Mouse (Mus musculus) thymus, adult 2 months (tissue): ENCODE measurements around the gene Slc4a1. TPM values are rescaled to one million over a fixed set of nuclear protein-coding genes. Genes with fewer than 3 reads are reported as not detected.
A peak's percentile ranks its signal among the peaks of the same experiment; 100 is the strongest.

Experiments
- DNase-seq: peaks from one replicate; pipeline ENCODE4 v3.0.0; 2021
- H3K27ac ChIP-seq: fragments of 200-500 bp; 2 replicates; pipeline ENCODE4 v1.5.1; 2012; ENCODE audit warnings: low read length, control low read depth; ENCODE audit not compliant: control insufficient read depth, insufficient read depth
- H3K27me3 ChIP-seq: fragments of 200-500 bp; 2 replicates; pipeline ENCODE4 v1.6.1; 2012; ENCODE audit warnings: mild to moderate bottlenecking, low read length, moderate library complexity, mixed read lengths; ENCODE audit not compliant: control insufficient read depth, insufficient read depth
- H3K36me3 ChIP-seq: fragments of 200-500 bp; 2 replicates; pipeline ENCODE4 v1.6.1; 2012; ENCODE audit warnings: mild to moderate bottlenecking, low read length, moderate library complexity; ENCODE audit not compliant: control insufficient read depth, insufficient read depth
- H3K4me1 ChIP-seq: fragments of 200-500 bp; replicated peaks from 2 replicates; pipeline ENCODE4 v1.6.1; 2012; ENCODE audit warnings: low read length; ENCODE audit not compliant: control insufficient read depth, insufficient read depth
- H3K4me3 ChIP-seq: fragments of 200-500 bp; 2 replicates; pipeline ENCODE4 v1.5.1; 2012; ENCODE audit warnings: mild to moderate bottlenecking, low read length, control low read depth, moderate library complexity; ENCODE audit not compliant: control insufficient read depth, insufficient read depth
- CTCF ChIP-seq: fragments of 200-500 bp; IDR thresholded peaks from 2 replicates; pipeline ENCODE4 v1.5.1; 2012; ENCODE audit warnings: mild to moderate bottlenecking, control low read depth, low read length, moderate library complexity, borderline replicate concordance; ENCODE audit not compliant: control insufficient read depth, poor library complexity, insufficient read depth; ENCODE audit errors: extremely low read depth
- POLR2A ChIP-seq: fragments of 200-500 bp; IDR thresholded peaks from 2 replicates; pipeline ENCODE4 v1.6.1; 2012; ENCODE audit warnings: mild to moderate bottlenecking, low read length, control low read depth, moderate library complexity; ENCODE audit not compliant: control insufficient read depth, poor library complexity, insufficient read depth; ENCODE audit errors: extremely low read depth
- WGBS: fragments of 180-500 bp; shearing (Covaris S2); methylation state at CpG from one replicate; pipeline ENCODE4 v1.1.7; 2018; 5-methylcytosine and 5-hydroxymethylcytosine counted together
- polyA plus RNA-seq: library from polyadenylated mRNA; depleted of rRNA; stranded (reverse); fragments of >200 nt; gene quantifications from 2 replicates; pipeline ENCODE4 v1.2.3, GENCODE M21; 2012

The Slc4a1 gene
- polyA plus RNA-seq, 1 experiment: 0.34 TPM

DNA sequence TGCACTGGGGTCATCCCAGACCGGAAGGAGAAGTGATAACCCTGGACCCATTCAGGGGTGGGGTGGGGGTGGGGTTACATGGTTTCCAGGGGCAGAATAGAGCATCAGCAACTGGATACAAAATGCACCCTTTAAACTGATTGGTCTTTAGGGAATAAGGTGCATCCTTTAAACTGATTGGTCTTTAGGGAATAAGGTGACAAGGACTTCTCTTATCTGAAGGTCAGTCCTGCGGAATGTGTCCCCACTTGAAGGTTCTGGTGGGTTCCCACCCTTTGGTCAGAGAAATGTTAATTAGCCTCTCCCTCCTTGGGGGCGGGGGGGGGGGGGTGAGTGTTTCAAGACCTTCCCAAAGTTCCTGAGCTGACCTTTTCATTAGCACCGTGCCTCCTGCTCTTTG, 34.2 kb downstream of the Slc4a1 start:
- Histone ChIP-seq H3K4me1 (no peaks in the 10 kb centered on the region), H3K27ac (no peak overlapping the region), H3K4me3 (no peak overlapping the region), H3K27me3 (no peaks in the 10 kb centered on the region), H3K36me3 (no peaks in the 10 kb centered on the region)
- DNase-seq: no peak
- WGBS: 63% methylated on average over 4 of the region's 4 CpGs
- no peak for TF ChIP-seq POLR2A
- TF ChIP-seq CTCF: no peak

DNA sequence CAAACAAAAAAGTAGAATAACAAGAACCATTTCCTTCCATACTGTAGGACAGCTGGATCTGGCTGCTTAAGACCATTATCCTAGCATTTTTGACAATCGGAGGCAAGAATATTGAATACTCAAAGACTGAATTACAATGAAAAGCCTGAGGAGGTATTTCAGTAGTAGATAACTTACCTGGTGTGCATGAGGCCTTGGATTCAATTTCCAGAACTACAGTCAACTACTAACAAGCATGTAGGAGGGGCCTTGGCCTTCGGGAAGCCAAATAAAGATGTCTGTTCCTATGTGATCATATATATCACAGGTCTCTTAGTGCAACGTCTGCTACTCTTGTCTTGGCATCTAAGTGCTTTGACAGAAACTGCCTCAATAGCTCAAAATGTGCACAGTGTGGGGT, 36.0 kb downstream of the Slc4a1 start:
- no peaks in the 10 kb centered on the region for H3K4me1 ChIP-seq
- 92% methylated on average over 3 of the region's 3 CpGs for WGBS
- TF ChIP-seq CTCF (no peak), POLR2A (no peak)
- H3K4me3 ChIP-seq: no peak overlapping the region
- no peaks in the 10 kb centered on the region for H3K27me3 ChIP-seq
- H3K36me3 ChIP-seq: no peaks in the 10 kb centered on the region
- no peak for DNase-seq
- no peak overlapping the region for H3K27ac ChIP-seq

DNA sequence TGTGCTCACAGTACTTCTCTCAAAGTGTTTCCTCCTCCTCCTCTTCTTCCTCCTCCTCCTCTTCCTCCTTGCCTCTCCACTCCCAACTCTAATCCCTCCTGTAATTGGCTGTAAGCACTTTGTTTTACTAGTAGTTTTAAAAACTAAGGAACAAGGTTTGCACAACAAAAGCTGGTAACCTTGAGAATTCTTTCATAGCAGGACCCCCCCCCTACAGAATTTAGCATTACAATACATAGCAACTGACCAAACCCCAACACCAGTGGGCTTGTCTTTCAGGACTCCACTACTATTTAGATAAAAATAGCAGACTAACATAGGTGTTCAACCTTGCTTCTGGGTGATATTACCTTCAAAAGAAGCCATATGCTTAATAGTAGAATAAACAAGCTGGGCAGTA, 36.5 kb downstream of the Slc4a1 start:
- Histone ChIP-seq H3K27me3 (no peaks in the 10 kb centered on the region), H3K36me3 (no peaks in the 10 kb centered on the region), H3K27ac (no peak overlapping the region), H3K4me1 (no peaks in the 10 kb centered on the region), H3K4me3 (no peak overlapping the region)
- no peak for DNase-seq
- TF ChIP-seq POLR2A (no peak), CTCF (no peak)

DNA sequence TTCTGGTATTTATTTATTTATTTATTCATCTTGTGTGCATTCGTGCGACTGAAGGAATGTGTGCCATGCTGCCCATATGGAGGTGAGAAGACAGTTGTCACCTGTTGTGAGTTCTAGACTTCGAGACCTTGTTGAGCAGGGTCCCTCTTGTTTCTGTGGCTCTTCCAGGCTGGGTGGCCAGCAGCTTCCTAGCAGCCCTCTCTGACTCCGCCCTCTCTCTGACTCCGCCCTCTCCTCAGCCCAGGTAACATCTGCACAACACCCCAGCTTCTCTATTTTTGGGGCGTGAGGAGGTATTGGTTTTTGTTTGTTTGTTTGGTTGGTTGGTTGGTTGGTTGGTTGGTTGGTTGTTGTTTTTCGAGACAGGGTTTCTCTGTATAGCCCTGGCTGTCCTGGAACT, 38.2 kb downstream of the Slc4a1 start:
- no peaks in the 10 kb centered on the region for H3K36me3 ChIP-seq
- no peak overlapping the region for H3K4me3 ChIP-seq
- no peaks in the 10 kb centered on the region for H3K27me3 ChIP-seq
- no peak overlapping the region for H3K27ac ChIP-seq
- WGBS: 87% methylated on average over 7 of the region's 7 CpGs
- TF ChIP-seq CTCF (no peak), POLR2A (no peak)
- H3K4me1 ChIP-seq: no peaks in the 10 kb centered on the region
- no peak for DNase-seq

DNA sequence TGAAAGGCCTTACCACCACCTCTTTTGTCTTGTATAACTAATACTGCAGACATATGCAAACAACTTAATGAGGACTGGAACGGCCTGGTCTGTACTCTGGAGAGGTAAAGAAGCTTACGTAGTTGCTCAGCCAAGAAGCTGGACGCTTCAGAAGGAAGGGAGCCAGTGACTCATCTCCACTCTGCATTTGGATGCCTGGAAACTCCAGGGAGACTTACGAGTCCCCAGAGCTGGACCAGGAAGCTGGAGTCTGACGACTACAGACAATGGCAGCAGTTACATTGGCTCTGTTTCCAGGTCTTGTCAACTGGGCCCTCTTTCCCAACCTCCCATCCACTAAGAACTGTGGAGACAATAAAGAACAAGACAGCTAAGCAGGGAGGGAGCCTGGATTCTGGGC, 38.8 kb downstream of the Slc4a1 start:
- 91% methylated on average over 5 of the region's 5 CpGs for WGBS
- Histone ChIP-seq H3K4me3 (no peak overlapping the region), H3K4me1 (no peaks in the 10 kb centered on the region), H3K36me3 (no peaks in the 10 kb centered on the region), H3K27ac (no peak overlapping the region), H3K27me3 (no peaks in the 10 kb centered on the region)
- TF ChIP-seq CTCF (no peak), POLR2A (no peak)
- no peak for DNase-seq

DNA sequence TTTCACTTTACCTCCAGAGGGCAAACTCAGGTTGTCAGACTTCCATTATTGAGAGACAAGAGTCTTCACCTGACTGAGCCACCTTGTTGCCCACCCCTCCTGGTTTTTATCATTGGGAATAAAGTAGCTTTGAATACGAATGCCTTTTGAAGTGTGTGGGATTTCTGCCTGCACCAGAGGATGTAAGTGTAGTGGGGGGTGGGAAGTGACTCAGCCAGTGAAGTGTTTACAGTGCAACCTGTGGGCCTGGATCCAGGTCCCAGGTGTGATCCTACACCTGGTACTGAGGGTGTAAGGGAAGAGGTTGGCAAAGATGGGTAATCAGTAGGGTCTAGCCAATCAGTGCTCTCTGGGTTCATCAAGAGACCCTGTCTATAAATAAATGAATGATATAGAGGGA, 42.5 kb downstream of the Slc4a1 start:
- Histone ChIP-seq H3K4me1 (peaks cover 8% of the 10 kb centered on the region), H3K36me3 (no peaks in the 10 kb centered on the region), H3K27me3 (no peaks in the 10 kb centered on the region; the same call in 1 of the 2 replicates), H3K27ac (no peak overlapping the region), H3K4me3 (no peak overlapping the region)
- WGBS: 82% methylated on average over 1 of the region's 1 CpGs
- DNase-seq: no peak
- TF ChIP-seq CTCF (no peak), POLR2A (no peak)

DNA sequence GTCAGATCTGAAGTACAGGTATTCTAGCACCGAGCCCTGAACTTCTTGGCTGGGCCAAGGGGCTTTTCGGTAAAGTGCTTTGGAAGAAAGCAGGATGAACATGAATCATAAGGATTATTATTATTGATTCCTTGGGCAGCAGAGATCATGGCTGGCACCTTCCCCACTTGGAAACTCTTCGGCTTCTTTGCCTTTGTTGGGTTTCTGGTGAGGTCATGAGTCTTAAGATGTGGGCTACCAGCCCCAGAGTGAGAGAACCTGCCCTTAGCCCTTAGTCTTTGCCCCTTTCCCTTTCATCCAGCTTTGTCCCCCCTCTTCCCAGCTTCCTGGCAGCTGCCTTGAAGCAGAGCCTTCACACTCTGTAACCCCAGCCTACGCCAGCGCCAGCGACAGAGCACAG, 44.1 kb downstream of the Slc4a1 start:
- H3K4me1 ChIP-seq: peaks cover 8% of the 10 kb centered on the region
- no peak overlapping the region for H3K27ac ChIP-seq
- no peaks in the 10 kb centered on the region; the same call in 1 of the 2 replicates for H3K27me3 ChIP-seq
- TF ChIP-seq POLR2A (no peak), CTCF (no peak)
- 76% methylated on average over 6 of the region's 6 CpGs for WGBS
- no peaks in the 10 kb centered on the region for H3K36me3 ChIP-seq
- no peak overlapping the region for H3K4me3 ChIP-seq
- DNase-seq: no peak

DNA sequence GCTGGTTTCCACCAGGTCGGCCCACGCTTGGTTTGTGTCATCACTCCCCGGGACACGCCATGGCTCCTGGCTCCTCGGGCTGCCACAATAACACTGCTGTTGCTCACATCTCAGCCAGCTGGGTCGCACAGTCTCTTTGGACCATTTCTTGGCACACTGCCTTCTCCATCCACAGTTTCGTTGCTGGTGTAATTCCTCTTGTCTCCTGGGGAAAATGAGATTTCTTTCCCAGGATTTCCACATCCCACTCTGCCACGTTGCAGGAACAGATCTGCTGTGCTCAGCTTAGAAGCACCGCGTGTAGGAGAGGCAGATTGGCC, 45.4 kb downstream of the Slc4a1 start:
- Histone ChIP-seq H3K27ac (no peak overlapping the region), H3K4me3 (peak overlapping the region; percentile 99), H3K36me3 (no peaks in the 10 kb centered on the region), H3K27me3 (no peaks in the 10 kb centered on the region; the same call in 1 of the 2 replicates), H3K4me1 (peaks cover 13% of the 10 kb centered on the region)
- TF ChIP-seq POLR2A (no peak), CTCF (no peak)
- no peak for DNase-seq
- WGBS: 57% methylated on average over 10 of the region's 10 CpGs
